Mouse (Mus musculus): ENCODE measurements at regions not wholly inside any gene's neighbourhood (a gene's known extent, or its start where the extent isn't known, plus 50 kb on each side); places are given as distances from the start of the nearest gene placed in this dataset.

- H3K36me3 ChIP-seq (replicated peaks in 1 of 2; ENCODE audit: control insufficient read depth in 1 of 2, insufficient read depth in 1 of 2, low read length in 1 of 2) = no peaks in the 10 kb centered on the region
- in situ Hi-C loops (cut with MboI; ENCODE audit: low pct_ligation_motif_present, low pct_unique_long_range_greater_than_20kb, low sequenced_read_pairs) (no loop called here), dilution Hi-C loops (cut with MboI; ENCODE audit: extremely low pct_ligation_motif_present, extremely low pct_unique_long_range_greater_than_20kb, low sequenced_read_pairs) (no loop called here)
- no peak overlapping the region for H3K4me2 ChIP-seq (ENCODE audit: insufficient read depth, low read depth, poor library complexity, severe bottlenecking)
- DNase-seq (ENCODE audit: extremely low read depth) = no peak
- H3K79me2 ChIP-seq (replicated peaks; ENCODE audit: control insufficient read depth, extremely low read depth, insufficient read depth, poor library complexity, severe bottlenecking) = no peaks in the 10 kb centered on the region
- TF ChIP-seq RAD21 (IDR thresholded peaks at IDR 0.05; ENCODE audit: low read depth, low read length) (no peak), ETS1 (conservative IDR thresholded peaks at IDR 0.05; ENCODE audit: low read depth, low read length) (no peak), POLR2AphosphoS2 (IDR thresholded peaks at IDR 0.05; ENCODE audit: low read depth, low read length) (no peak), BHLHE40 (IDR thresholded peaks at IDR 0.05; ENCODE audit: low read depth, low read length) (no peak), JUND (conservative IDR thresholded peaks at IDR 0.05; ENCODE audit: low read depth, low read length) (no peak), HCFC1 (IDR thresholded peaks at IDR 0.05; ENCODE audit: low read depth, low read length) (no peak)
- H3K9me3 ChIP-seq (replicated peaks; ENCODE audit: low read length) = no peaks in the 10 kb centered on the region
- H3K9ac ChIP-seq (ENCODE audit: insufficient read depth, low read depth) = no peak overlapping the region
- H3K27ac ChIP-seq (ENCODE audit: insufficient read depth, low read depth) = no peak overlapping the region
- peaks cover 22 to 65% of the 10 kb centered on the region in 2 experiments for H3K4me1 ChIP-seq (ENCODE audit: control insufficient read depth in 1 of 2, insufficient read depth in 2 of 2)
- no peaks in the 10 kb centered on the region for H3K27me3 ChIP-seq (replicated peaks)
- no peak overlapping the region for H3K4me3 ChIP-seq (replicated peaks in 1 of 3; ENCODE audit: low read depth in 2 of 3, low read length in 2 of 3, poor library complexity in 1 of 3)
Observed at GRCm38 (mm10) chr19:53452360-53452759, 62.0 kb upstream of the Smndc1 start.

GRCm38 (mm10) chr19:53451388-53451922 lies 61.1 kb upstream of the Smndc1 start:
- H3K79me2 ChIP-seq (replicated peaks; ENCODE audit: control insufficient read depth, extremely low read depth, insufficient read depth, poor library complexity, severe bottlenecking) = no peaks in the 10 kb centered on the region
- DNase-seq (ENCODE audit: extremely low read depth) = no peak
- H3K4me1 ChIP-seq (ENCODE audit: control insufficient read depth in 1 of 2, insufficient read depth in 2 of 2) = peaks cover 31 to 74% of the 10 kb centered on the region in 2 experiments
- dilution Hi-C loops (cut with MboI; ENCODE audit: extremely low pct_ligation_motif_present, extremely low pct_unique_long_range_greater_than_20kb, low sequenced_read_pairs) (no loop called here), in situ Hi-C loops (cut with MboI; ENCODE audit: low pct_ligation_motif_present, low pct_unique_long_range_greater_than_20kb, low sequenced_read_pairs) (no loop called here)
- H3K4me2 ChIP-seq (ENCODE audit: insufficient read depth, low read depth, poor library complexity, severe bottlenecking) = no peak overlapping the region
- no peaks in the 10 kb centered on the region for H3K9me3 ChIP-seq (replicated peaks; ENCODE audit: low read length)
- no peaks in the 10 kb centered on the region for H3K27me3 ChIP-seq (replicated peaks)
- no peak overlapping the region for H3K27ac ChIP-seq (ENCODE audit: insufficient read depth, low read depth)
- TF ChIP-seq UBTF (IDR thresholded peaks at IDR 0.05; ENCODE audit: low read depth, low read length) = no peak
- TF ChIP-seq TCF12 (IDR thresholded peaks at IDR 0.05; ENCODE audit: low read depth, low read length) = no peak
- no peak for TF ChIP-seq CHD1 (IDR thresholded peaks at IDR 0.05; ENCODE audit: low read depth, low read length)
- no peak for TF ChIP-seq ZMIZ1 (IDR thresholded peaks at IDR 0.05; ENCODE audit: low read depth, low read length)
- no peak for TF ChIP-seq MYC (IDR thresholded peaks at IDR 0.05; ENCODE audit: low read depth, low read length)
- TF ChIP-seq RCOR1 (conservative IDR thresholded peaks at IDR 0.05; ENCODE audit: low read depth, low read length) = no peak
- no peak for TF ChIP-seq EP300 (IDR thresholded peaks at IDR 0.05; ENCODE audit: low read length)
- TF ChIP-seq MXI1 (IDR thresholded peaks at IDR 0.05; ENCODE audit: low read depth, low read length) = no peak
- TF ChIP-seq MAX (IDR thresholded peaks at IDR 0.05; ENCODE audit: low read length) = no peak
- TF ChIP-seq POLR2AphosphoS2 (IDR thresholded peaks at IDR 0.05; ENCODE audit: low read depth, low read length) = no peak
- no peak for TF ChIP-seq JUN (IDR thresholded peaks at IDR 0.05; ENCODE audit: insufficient read depth, low read depth, low read length)
- H3K4me3 ChIP-seq (replicated peaks in 1 of 3; ENCODE audit: low read depth in 2 of 3, low read length in 2 of 3, poor library complexity in 1 of 3) = no peak overlapping the region
- no peak overlapping the region for H3K9ac ChIP-seq (ENCODE audit: insufficient read depth, low read depth)
- H3K36me3 ChIP-seq (replicated peaks in 1 of 2; ENCODE audit: control insufficient read depth in 1 of 2, insufficient read depth in 1 of 2, low read length in 1 of 2) = no peaks in the 10 kb centered on the region
